Mouse (Mus musculus) limb, embryonic 11.5 days (tissue): ENCODE results near the gene Fbxo10. TPM values are rescaled to one million over a fixed set of nuclear protein-coding genes. Genes with fewer than 3 reads are reported as not detected.
"Not testable (repeated sequence)": the region's sequence is repeated elsewhere in the genome, so short reads cannot be mapped to it uniquely, and the experiment has no call there.

Experiments used
- ATAC-seq: fragments of 200-750 bp; cut with Nextera tagmentation; 2 replicates; pipeline ENCODE4 v1.8.0; 2017; ENCODE audit warnings: low read depth; ENCODE audit not compliant: insufficient number of reproducible peaks, low FRiP score, low TSS enrichment
- DNase-seq: peaks from one replicate; pipeline ENCODE4 v3.0.0-alpha.2; 2015; ENCODE audit warnings: low spot score
- H3K27ac ChIP-seq: fragments of 300-500 bp; sonication (generic); replicated peaks from 2 replicates; pipeline ENCODE4 v1.5.1; 2014; ENCODE audit warnings: low read depth, mild to moderate bottlenecking, low read length
- H3K27me3 ChIP-seq: fragments of 300-500 bp; sonication (generic); 2 replicates; pipeline ENCODE4 v1.6.1; 2014; ENCODE audit warnings: mild to moderate bottlenecking, low read length, mixed read lengths; ENCODE audit not compliant: control insufficient read depth, insufficient read depth
- H3K36me3 ChIP-seq: fragments of 300-500 bp; sonication (generic); 2 replicates; pipeline ENCODE4 v1.6.1; 2014; ENCODE audit warnings: mild to moderate bottlenecking, low read length, moderate library complexity, mixed read lengths; ENCODE audit not compliant: control insufficient read depth, insufficient read depth
- H3K4me1 ChIP-seq: fragments of 300-500 bp; sonication (generic); 2 replicates; pipeline ENCODE4 v1.6.1; 2014; ENCODE audit warnings: low read length, mixed read lengths; ENCODE audit not compliant: control insufficient read depth, insufficient read depth
- H3K4me2 ChIP-seq: fragments of 300-500 bp; sonication (generic); 2 replicates; pipeline ENCODE4 v1.6.1; 2014; ENCODE audit warnings: low read depth, mild to moderate bottlenecking, moderate library complexity; ENCODE audit not compliant: severe bottlenecking
- H3K4me3 ChIP-seq: fragments of 300-500 bp; sonication (generic); 2 replicates; pipeline ENCODE4 v1.5.1; 2014; ENCODE audit warnings: low read depth, low read length
- H3K9ac ChIP-seq: fragments of 300-500 bp; sonication (generic); 2 replicates; pipeline ENCODE4 v1.6.1; 2014; ENCODE audit warnings: mild to moderate bottlenecking, low read length
- H3K9me3 ChIP-seq: fragments of 300-500 bp; sonication (generic); 2 replicates; pipeline ENCODE4 v1.6.1; 2016; ENCODE audit warnings: low read length; ENCODE audit not compliant: control insufficient read depth
- WGBS: fragments of 180-500 bp; shearing (Covaris S2); extraction: QIAGEN DNeasy Blood & Tissue Kit; methylation state at CpG from one replicate; pipeline ENCODE4 v1.1.7; 2014; 5-methylcytosine and 5-hydroxymethylcytosine counted together
- polyA plus RNA-seq: library from polyadenylated mRNA; unstranded; fragments of >200 nt; fragmentation: Nextera tagmentation; extraction: Ambion mirVana; gene quantifications from 2 replicates; pipeline ENCODE4 v1.2.1, GENCODE M21; 2014

Gene Fbxo10
- polyA plus RNA-seq, 1 experiment from 2014 or later: 10.2 TPM

- Histone ChIP-seq H3K4me1 (no peaks in the 10 kb centered on the region), H3K9ac (no peak overlapping the region), H3K27ac (no peak overlapping the region), H3K27me3 (no peaks in the 10 kb centered on the region), H3K4me3 (no peak overlapping the region), H3K36me3 (no peaks in the 10 kb centered on the region), H3K9me3 (no peaks in the 10 kb centered on the region), H3K4me2 (no peak overlapping the region)
- DNase-seq (peak; percentile 89), ATAC-seq (no peak)
- WGBS: 25% methylated on average over 7 of the region's 7 CpGs
Measured at GRCm38 (mm10) chr4:45097198-45097872, 12.9 kb upstream of the Fbxo10 start.

- Histone ChIP-seq H3K9ac (peak overlapping the region; percentile 34; the same call in 1 of the 2 replicates), H3K27ac (no peak overlapping the region), H3K4me2 (peak overlapping the region; percentile 47; the same call in 1 of the 2 replicates), H3K27me3 (no peaks in the 10 kb centered on the region), H3K4me1 (peaks cover 4% of the 10 kb centered on the region), H3K36me3 (no peaks in the 10 kb centered on the region), H3K4me3 (peak overlapping the region; percentile 87; the same call in 1 of the 2 replicates), H3K9me3 (no peaks in the 10 kb centered on the region)
- DNase-seq (no peak), ATAC-seq (no peak; the same call in 1 of the 2 replicates)
- WGBS: 54% methylated on average over 8 of the region's 8 CpGs
Measured at GRCm38 (mm10) chr4:45084895-45085290, 489 bp upstream of the Fbxo10 start.

GRCm38 (mm10) chr4:45083487-45083886, 917 bp downstream of the Fbxo10 start:
- H3K9ac ChIP-seq: no peak overlapping the region; the same call in 1 of the 2 replicates
- H3K4me3 ChIP-seq: peak overlapping the region; percentile 87
- no peak overlapping the region for H3K27ac ChIP-seq
- WGBS: 3% methylated on average over 8 of the region's 8 CpGs
- H3K27me3 ChIP-seq: no peaks in the 10 kb centered on the region
- DNase-seq (peak; percentile 25), ATAC-seq (0 out of 2 replicates have a peak, but pooled peaks have one; percentile 8)
- H3K36me3 ChIP-seq: no peaks in the 10 kb centered on the region
- H3K9me3 ChIP-seq: no peaks in the 10 kb centered on the region
- peak overlapping the region; percentile 64 for H3K4me2 ChIP-seq
- peaks cover 4% of the 10 kb centered on the region for H3K4me1 ChIP-seq

GRCm38 (mm10) chr4:45082951-45083350, 1.5 kb downstream of the Fbxo10 start:
- 86% methylated on average over 9 of the region's 9 CpGs for WGBS
- no peak overlapping the region; the same call in 1 of the 2 replicates for H3K4me2 ChIP-seq
- H3K9ac ChIP-seq: no peak overlapping the region
- no peaks in the 10 kb centered on the region for H3K9me3 ChIP-seq
- no peaks in the 10 kb centered on the region for H3K36me3 ChIP-seq
- peaks cover 4% of the 10 kb centered on the region for H3K4me1 ChIP-seq
- ATAC-seq (no peak), DNase-seq (no peak)
- no peak overlapping the region for H3K27ac ChIP-seq
- no peaks in the 10 kb centered on the region for H3K27me3 ChIP-seq
- no peak overlapping the region for H3K4me3 ChIP-seq

GRCm38 (mm10) chr4:45081041-45081440, 3.4 kb downstream of the Fbxo10 start:
- WGBS: 85% methylated on average over 4 of the region's 4 CpGs
- H3K27me3 ChIP-seq, H3K9ac ChIP-seq, DNase-seq, H3K4me1 ChIP-seq, H3K27ac ChIP-seq, H3K4me3 ChIP-seq, H3K9me3 ChIP-seq, ATAC-seq, H3K4me2 ChIP-seq, H3K36me3 ChIP-seq: not testable (repeated sequence)

- Histone ChIP-seq H3K4me1 (no peaks in the 10 kb centered on the region), H3K9ac (no peak overlapping the region), H3K4me3 (no peak overlapping the region), H3K27me3 (no peaks in the 10 kb centered on the region), H3K4me2 (no peak overlapping the region), H3K27ac (no peak overlapping the region), H3K9me3 (no peaks in the 10 kb centered on the region), H3K36me3 (0 out of 2 replicates have a peak, but pooled peaks cover 2% of the 10 kb centered on the region)
- WGBS: 60% methylated on average over 6 of the region's 6 CpGs
- DNase-seq (no peak), ATAC-seq (no peak)
Measured at GRCm38 (mm10) chr4:45073544-45073943, 10.9 kb downstream of the Fbxo10 start.

GRCm38 (mm10) chr4:45072261-45072973, 12.0 kb downstream of the Fbxo10 start:
- no peak overlapping the region for H3K4me2 ChIP-seq
- 68% methylated on average over 15 of the region's 15 CpGs for WGBS
- ATAC-seq (no peak), DNase-seq (no peak)
- no peak overlapping the region for H3K27ac ChIP-seq
- H3K9ac ChIP-seq: no peak overlapping the region
- H3K4me1 ChIP-seq: no peaks in the 10 kb centered on the region
- no peaks in the 10 kb centered on the region for H3K9me3 ChIP-seq
- no peaks in the 10 kb centered on the region for H3K27me3 ChIP-seq
- H3K36me3 ChIP-seq: 0 out of 2 replicates have a peak, but pooled peaks cover 2% of the 10 kb centered on the region
- no peak overlapping the region for H3K4me3 ChIP-seq

- H3K27me3 ChIP-seq: no peaks in the 10 kb centered on the region
- no peak overlapping the region for H3K4me2 ChIP-seq
- no peak overlapping the region for H3K4me3 ChIP-seq
- no peak for DNase-seq
- H3K9ac ChIP-seq: no peak overlapping the region
- no peak for ATAC-seq
- no peaks in the 10 kb centered on the region for H3K4me1 ChIP-seq
- no peaks in the 10 kb centered on the region for H3K9me3 ChIP-seq
- H3K36me3 ChIP-seq: 0 out of 2 replicates have a peak, but pooled peaks cover 2% of the 10 kb centered on the region
- 83% methylated on average over 4 of the region's 4 CpGs for WGBS
- no peak overlapping the region for H3K27ac ChIP-seq
Measured at GRCm38 (mm10) chr4:45067742-45068141, 16.7 kb downstream of the Fbxo10 start.
